Mouse (Mus musculus): ENCODE data around the gene Mgat5.

DNA sequence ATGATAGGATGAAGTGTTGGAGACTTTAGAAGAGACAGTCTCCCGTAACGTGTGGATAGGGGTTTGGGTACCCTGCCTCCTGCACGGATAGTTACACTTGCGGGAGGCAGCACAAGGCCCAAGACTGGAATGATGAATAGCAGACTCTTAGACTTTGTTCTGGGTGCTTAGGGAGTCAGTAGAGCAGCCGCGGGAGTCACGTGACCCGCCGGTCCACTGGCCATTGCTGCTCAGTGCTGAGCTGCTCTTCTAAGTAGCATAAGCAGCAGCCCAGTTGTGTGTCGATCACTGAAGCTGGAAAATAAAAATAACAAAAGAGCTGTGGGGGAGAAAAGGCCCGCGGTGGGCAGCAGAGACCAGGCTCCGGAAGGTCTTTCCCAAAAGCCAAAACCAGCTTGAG, 215.6 kb downstream of the Mgat5 start:
- TF ChIP-seq CTCF (IDR thresholded peaks at IDR 0.05; ENCODE audit: extremely low read depth, insufficient read depth, insufficient read length, insufficient replicate concordance) (no peak), POLR2A (IDR thresholded peaks at IDR 0.05; ENCODE audit: low read depth, low read length) (no peak)

All from spleen, adult 2 months (tissue).